Mouse (Mus musculus): ENCODE measurements around the gene Nploc4. TPM values are rescaled to one million over a fixed set of nuclear protein-coding genes. Genes with fewer than 3 reads are reported as not detected.
"Not testable (repeated sequence)": the region's sequence is repeated elsewhere in the genome, so short reads cannot be mapped to it uniquely, and the experiment has no call there.

The Nploc4 gene
- polyA plus RNA-seq, 1 experiment from 2014 or later = 51.8 TPM

DNA sequence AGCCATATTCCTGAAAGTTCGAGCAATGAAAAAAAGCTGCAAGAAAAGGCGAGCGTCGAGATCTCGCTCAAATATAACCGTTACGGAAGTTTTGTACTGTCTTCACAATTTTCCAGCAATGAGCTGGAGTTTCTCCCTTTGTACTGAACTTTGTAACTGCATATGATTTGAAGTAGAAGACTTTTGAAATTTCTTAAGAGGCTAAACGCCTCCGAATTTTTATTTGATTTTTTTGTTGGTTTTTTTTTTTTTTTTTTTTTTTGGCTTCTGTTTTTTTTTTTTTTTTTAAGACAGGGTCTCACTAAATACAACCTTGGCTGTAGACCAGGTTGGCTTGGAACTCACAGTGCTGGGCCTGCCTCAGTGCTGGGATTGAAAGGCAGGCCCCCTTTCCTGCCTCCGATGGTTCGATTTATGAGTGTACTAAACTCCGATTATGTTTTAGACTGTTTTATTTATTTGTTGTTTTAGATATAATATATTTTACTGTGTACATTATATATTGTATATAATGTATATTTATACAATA, 413 bp upstream of the Nploc4 start:
- Histone ChIP-seq H3K27me3 (no peaks in the 10 kb centered on the region), H3K9ac (replicated peaks) (peak overlapping the region; percentile 99), H3K36me3 (peaks cover 16% of the 10 kb centered on the region), H3K4me1 (peaks cover 13% of the 10 kb centered on the region), H3K4me2 (replicated peaks) (peak overlapping the region; percentile 86), H3K9me3 (no peaks in the 10 kb centered on the region), H3K4me3 (peak overlapping the region; percentile 99), H3K27ac (replicated peaks) (0 out of 2 replicates have a peak overlapping the region, but pooled peaks have one; percentile 83)
- 29% methylated on average over 12 of the region's 12 CpGs for WGBS
- no peak for ATAC-seq (ENCODE audit: low FRiP score, low read depth)

DNA sequence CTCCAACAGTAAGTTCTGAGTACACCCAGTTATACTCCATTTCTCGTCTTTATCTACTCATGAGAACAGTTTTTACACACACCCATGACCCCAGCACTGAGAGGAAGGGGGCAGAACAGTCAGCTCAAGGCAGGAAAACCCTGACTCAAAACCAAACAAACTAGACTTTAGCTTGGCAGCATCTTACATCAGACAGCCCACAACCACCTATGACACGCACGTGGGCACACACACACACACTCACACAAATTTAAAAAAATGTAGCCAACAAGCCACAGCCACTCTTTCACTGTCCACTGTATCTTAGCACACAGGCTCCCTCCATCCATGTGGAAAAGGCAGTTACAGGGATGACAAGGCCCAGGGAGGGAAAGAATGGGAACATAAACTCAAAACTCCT, 10.8 kb downstream of the Nploc4 start:
- Histone ChIP-seq H3K27me3 (no peaks in the 10 kb centered on the region), H3K9me3 (no peaks in the 10 kb centered on the region), H3K27ac (replicated peaks) (no peak overlapping the region), H3K9ac (replicated peaks) (no peak overlapping the region), H3K36me3 (peaks cover 74% of the 10 kb centered on the region), H3K4me2 (replicated peaks) (no peak overlapping the region), H3K4me3 (no peak overlapping the region), H3K4me1 (no peaks in the 10 kb centered on the region)
- no peak for ATAC-seq (ENCODE audit: low FRiP score, low read depth)
- 96% methylated on average over 3 of the region's 3 CpGs for WGBS

DNA sequence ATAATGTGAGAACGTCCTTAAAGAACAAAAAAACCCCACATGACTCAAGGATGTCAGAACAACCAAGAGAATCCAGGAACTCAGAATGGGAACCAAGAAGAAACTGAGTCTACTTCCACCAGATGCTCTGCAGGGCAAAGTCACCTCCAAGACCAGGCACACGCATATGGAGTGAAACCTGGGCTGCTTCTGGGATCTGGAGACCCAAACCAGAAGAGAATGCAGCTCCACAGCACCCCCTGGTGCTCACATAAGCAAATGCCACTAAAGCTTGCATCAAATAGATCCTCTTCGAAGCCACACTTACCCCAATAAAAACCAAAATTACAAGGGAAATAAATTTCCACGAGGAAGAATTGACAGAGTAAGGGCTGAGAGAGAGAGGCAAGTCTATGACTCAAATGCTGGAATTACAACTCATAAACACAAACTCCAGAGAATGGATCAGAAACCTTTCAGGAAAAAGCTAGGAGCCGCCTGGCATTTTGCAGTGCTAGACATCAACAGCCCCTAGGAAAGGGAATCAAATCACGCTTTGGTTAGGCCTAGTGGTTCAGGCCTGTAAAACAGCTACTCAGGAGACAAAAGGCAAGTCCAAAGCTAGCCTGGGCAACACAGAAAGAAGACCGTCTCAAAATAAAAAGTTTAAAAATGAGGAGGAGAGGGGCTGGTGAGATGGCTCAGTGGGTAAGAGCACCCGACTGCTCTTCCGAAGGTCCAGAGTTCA, 13.8 kb downstream of the Nploc4 start:
- Histone ChIP-seq H3K27ac (replicated peaks) (no peak overlapping the region), H3K4me3 (no peak overlapping the region), H3K4me2 (replicated peaks) (no peak overlapping the region), H3K9me3 (no peaks in the 10 kb centered on the region), H3K27me3 (no peaks in the 10 kb centered on the region), H3K4me1 (no peaks in the 10 kb centered on the region), H3K36me3 (peaks cover 84% of the 10 kb centered on the region), H3K9ac (replicated peaks) (no peak overlapping the region)
- no peak for ATAC-seq (ENCODE audit: low FRiP score, low read depth)
- WGBS = 77% methylated on average over 9 of the region's 9 CpGs

DNA sequence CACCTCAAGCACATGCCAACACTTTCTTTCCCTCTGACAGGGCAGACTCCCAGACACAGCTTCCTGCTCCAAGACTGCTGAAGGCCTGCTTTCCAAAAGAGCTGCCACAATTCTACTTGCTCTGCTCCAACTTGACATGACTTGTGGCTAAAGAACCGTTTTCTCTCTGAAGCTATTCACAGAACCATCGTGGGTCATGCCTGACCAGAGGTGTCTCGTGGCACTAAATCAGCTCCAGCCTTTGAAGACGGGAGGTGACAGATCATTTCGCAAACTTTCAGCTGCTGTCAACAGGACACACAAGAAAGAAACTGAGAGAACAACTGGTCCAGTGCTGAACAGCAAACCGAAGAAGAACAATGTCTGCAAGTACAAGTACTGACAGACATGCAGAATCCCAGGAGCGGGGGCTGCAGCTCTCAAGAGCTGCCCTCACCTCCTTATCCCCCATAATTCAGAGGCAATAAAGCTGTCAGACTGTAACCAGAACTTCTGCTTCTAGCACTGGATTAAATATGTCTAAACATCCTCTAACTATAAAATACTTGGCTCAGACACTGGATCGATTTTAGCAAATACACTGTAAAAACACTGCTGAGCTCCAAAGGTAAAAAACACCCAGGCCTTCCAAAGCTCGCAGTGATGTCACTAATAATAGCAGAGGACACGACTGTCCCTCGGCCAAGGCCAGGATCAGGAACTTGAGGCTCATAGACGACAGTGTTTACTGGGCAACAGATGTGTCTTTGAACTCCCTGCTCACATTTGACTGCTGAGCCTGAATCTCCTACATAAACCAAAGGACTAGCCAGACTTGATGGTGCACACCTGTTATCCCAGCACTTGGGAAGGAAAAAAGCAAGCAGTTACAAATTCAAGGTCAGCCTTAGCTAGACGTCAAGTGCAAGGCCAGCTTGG, 14.6 kb downstream of the Nploc4 start:
- ATAC-seq (ENCODE audit: low FRiP score, low read depth) = no peak
- Histone ChIP-seq H3K27me3 (no peaks in the 10 kb centered on the region), H3K36me3 (peaks cover 84% of the 10 kb centered on the region), H3K27ac (replicated peaks) (no peak overlapping the region), H3K4me1 (no peaks in the 10 kb centered on the region), H3K9ac (replicated peaks) (no peak overlapping the region), H3K9me3 (no peaks in the 10 kb centered on the region), H3K4me3 (no peak overlapping the region), H3K4me2 (replicated peaks) (no peak overlapping the region)
- 93% methylated on average over 13 of the region's 13 CpGs for WGBS

DNA sequence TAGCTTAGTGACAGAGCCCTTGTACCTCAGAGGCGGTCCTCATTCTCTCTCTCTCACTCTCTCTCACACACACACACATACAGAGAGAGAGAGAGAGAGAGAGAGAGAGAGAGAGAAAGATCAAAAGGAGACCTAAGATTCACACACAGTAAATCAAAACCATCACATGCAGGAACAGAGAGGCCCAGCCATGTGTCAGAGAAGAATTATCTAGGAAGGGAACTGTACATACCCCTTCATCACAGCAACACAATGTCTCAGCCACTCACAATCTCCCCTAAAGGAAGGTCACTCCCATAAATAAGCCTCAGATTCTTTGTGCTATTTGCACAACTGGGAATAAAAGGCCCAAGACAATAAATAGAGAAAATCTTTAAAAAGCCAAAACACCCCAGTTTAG, 18.9 kb downstream of the Nploc4 start:
- no peaks in the 10 kb centered on the region for H3K9me3 ChIP-seq
- ATAC-seq (ENCODE audit: low FRiP score, low read depth) = no peak
- no peak overlapping the region for H3K27ac ChIP-seq (replicated peaks)
- H3K9ac ChIP-seq (replicated peaks) = no peak overlapping the region
- H3K4me2 ChIP-seq (replicated peaks) = no peak overlapping the region
- H3K36me3 ChIP-seq = peaks cover 90% of the 10 kb centered on the region
- H3K4me1 ChIP-seq = no peaks in the 10 kb centered on the region
- WGBS = 94% methylated on average over 1 of the region's 1 CpGs
- H3K27me3 ChIP-seq = no peaks in the 10 kb centered on the region
- no peak overlapping the region for H3K4me3 ChIP-seq

DNA sequence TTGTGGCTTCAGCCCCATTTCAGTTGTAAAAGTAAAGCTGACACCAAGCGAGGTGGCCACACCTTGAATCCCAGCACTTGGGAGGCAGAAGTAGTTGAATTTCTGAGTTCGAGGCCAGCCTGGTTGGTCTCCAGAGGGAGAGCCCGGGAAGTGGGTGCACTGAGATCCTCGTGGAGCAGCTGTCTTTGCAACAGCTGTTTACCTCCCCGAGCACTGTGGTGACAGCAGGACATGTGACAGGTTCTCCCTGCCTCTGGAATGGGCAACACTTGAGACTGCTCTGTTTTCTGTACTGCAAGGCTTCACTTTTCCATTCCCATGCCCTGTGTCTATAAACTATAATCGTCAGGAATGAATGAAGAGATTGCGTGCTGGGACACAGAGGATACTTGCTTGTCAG, 19.7 kb downstream of the Nploc4 start:
- Histone ChIP-seq H3K9ac (replicated peaks) (no peak overlapping the region), H3K27ac (replicated peaks) (no peak overlapping the region), H3K27me3 (no peaks in the 10 kb centered on the region), H3K4me3 (no peak overlapping the region), H3K4me1 (no peaks in the 10 kb centered on the region), H3K36me3 (peaks cover 92% of the 10 kb centered on the region), H3K9me3 (no peaks in the 10 kb centered on the region), H3K4me2 (replicated peaks) (no peak overlapping the region)
- no peak for ATAC-seq (ENCODE audit: low FRiP score, low read depth)
- WGBS = 95% methylated on average over 7 of the region's 7 CpGs

DNA sequence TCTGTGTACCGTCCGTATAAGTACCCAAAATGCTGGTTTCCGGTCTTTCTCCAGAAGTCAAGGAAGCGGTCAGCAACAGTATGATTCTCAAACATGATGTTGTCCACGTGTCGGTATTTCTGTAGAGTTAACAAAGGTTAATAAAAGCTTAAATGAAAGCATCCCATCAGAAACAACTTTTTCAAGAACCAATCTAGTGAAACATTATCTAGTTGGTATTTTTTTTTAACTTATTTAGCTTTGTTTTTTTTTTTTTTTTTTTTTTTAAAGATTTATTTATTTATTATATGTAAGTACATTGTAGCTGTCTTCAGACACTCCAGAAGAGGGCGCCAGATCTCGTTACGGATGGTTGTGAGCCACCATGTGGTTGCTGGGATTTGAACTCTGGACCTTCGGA, 23.9 kb downstream of the Nploc4 start:
- not testable (repeated sequence) for H3K27ac ChIP-seq (replicated peaks); H3K4me3 ChIP-seq; H3K27me3 ChIP-seq; H3K9me3 ChIP-seq; ATAC-seq (ENCODE audit: low FRiP score, low read depth); H3K4me2 ChIP-seq (replicated peaks); H3K4me1 ChIP-seq; H3K9ac ChIP-seq (replicated peaks)
- peaks cover 94% of the 10 kb centered on the region for H3K36me3 ChIP-seq
- 95% methylated on average over 8 of the region's 10 CpGs for WGBS

DNA sequence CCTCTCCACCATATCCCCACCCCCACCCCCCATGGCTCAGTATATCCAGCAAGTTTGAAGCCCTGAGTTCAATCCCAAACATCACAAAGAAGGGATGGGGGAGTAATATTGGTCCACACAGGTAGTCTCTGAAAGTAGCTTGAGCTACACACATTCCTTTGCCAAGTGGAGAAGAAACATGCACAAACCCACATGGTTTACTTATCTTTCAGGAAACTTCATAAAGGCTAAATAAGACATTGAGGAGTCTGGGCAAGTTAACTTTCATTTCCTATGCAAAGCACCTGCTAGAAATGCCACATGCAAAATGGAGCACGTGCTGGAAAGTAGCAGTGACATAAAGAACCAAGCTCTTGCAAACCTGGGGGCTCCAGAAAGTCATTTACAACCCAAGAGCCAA, 31.1 kb downstream of the Nploc4 start:
- H3K27ac ChIP-seq (replicated peaks) = no peak overlapping the region
- ATAC-seq (ENCODE audit: low FRiP score, low read depth) = no peak
- no peak overlapping the region for H3K9ac ChIP-seq (replicated peaks)
- H3K4me3 ChIP-seq = no peak overlapping the region
- 88% methylated on average over 1 of the region's 1 CpGs for WGBS
- no peaks in the 10 kb centered on the region for H3K9me3 ChIP-seq
- no peaks in the 10 kb centered on the region for H3K4me1 ChIP-seq
- no peaks in the 10 kb centered on the region for H3K27me3 ChIP-seq
- H3K36me3 ChIP-seq = peaks cover 94% of the 10 kb centered on the region
- no peak overlapping the region for H3K4me2 ChIP-seq (replicated peaks)

DNA sequence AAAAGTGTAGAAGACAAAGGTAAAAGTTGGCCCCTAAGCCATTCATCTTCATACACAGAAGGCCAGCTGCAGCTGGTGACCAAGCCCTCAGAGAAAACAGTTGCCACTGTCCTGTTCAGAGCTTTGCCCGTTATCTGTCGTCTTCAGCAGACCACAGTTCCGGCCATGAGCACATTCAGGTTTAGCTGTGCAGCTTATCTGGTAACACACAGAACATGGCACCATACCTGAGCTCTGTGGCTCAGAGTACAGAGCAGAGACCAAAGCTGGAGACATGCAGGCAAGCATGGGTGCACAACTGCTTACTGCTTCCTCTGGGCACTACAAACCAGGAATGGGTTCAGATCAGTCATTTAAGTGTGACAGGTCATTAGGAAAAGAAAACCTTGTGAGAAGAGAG, 31.6 kb downstream of the Nploc4 start:
- Histone ChIP-seq H3K36me3 (peaks cover 94% of the 10 kb centered on the region), H3K4me3 (no peak overlapping the region), H3K27me3 (no peaks in the 10 kb centered on the region), H3K27ac (replicated peaks) (no peak overlapping the region), H3K9me3 (no peaks in the 10 kb centered on the region), H3K4me2 (replicated peaks) (no peak overlapping the region), H3K4me1 (no peaks in the 10 kb centered on the region), H3K9ac (replicated peaks) (no peak overlapping the region)
- no peak for ATAC-seq (ENCODE audit: low FRiP score, low read depth)
- WGBS = 96% methylated on average over 3 of the region's 3 CpGs

DNA sequence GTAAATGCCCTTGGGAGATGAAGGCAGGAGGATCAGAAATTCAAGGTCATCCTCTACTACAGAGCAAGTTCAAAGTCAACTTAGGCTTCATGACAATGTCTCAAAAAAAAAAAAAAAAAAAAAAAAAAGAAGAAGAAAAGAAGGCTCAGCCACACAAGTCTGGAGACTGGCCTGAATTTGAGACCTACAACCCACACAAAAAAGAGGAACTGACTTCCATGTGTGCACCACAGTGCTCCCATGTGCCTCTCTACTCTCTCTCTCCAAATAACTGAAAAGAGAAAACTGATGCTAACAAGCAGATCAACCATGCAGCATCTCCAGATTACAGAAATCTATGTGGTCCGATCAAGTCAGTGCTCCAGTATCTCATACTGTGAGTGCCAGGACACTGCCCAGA, 32.7 kb downstream of the Nploc4 start:
- WGBS = 93% methylated on average over 1 of the region's 1 CpGs

DNA sequence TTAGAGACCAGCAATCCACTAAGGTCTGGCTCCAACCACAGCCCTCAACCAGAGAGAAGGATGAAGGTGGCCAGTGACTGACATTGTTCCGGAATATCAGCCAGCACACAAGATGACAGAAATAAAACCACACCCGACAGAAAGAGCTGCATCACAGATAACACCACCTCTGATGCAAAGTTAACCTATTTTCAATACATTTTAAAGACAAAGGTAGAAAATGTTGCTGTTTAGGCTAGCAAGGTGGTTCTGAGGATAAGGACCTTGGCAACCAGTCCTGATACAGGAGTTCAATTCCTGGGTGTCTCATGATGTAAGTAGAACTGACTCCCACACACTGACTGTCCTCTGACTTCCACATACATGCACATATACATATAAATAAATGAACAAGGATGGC, 38.2 kb downstream of the Nploc4 start:
- Histone ChIP-seq H3K27ac (replicated peaks) (no peak overlapping the region), H3K4me2 (replicated peaks) (no peak overlapping the region), H3K27me3 (no peaks in the 10 kb centered on the region), H3K9ac (replicated peaks) (no peak overlapping the region), H3K36me3 (peaks cover 73% of the 10 kb centered on the region), H3K4me1 (no peaks in the 10 kb centered on the region), H3K4me3 (no peak overlapping the region), H3K9me3 (no peaks in the 10 kb centered on the region)
- ATAC-seq (ENCODE audit: low FRiP score, low read depth) = no peak
- WGBS = 95% methylated on average over 2 of the region's 2 CpGs

More for the DNA sequence above, 32.7 kb downstream of the Nploc4 start:
- H3K4me1 ChIP-seq = no peaks in the 10 kb centered on the region
- no peak overlapping the region for H3K4me2 ChIP-seq (replicated peaks)
- H3K36me3 ChIP-seq = peaks cover 94% of the 10 kb centered on the region
- H3K27ac ChIP-seq (replicated peaks) = no peak overlapping the region
- no peak for ATAC-seq (ENCODE audit: low FRiP score, low read depth)
- no peaks in the 10 kb centered on the region for H3K9me3 ChIP-seq
- no peaks in the 10 kb centered on the region for H3K27me3 ChIP-seq
- no peak overlapping the region for H3K9ac ChIP-seq (replicated peaks)
- H3K4me3 ChIP-seq = no peak overlapping the region

DNA sequence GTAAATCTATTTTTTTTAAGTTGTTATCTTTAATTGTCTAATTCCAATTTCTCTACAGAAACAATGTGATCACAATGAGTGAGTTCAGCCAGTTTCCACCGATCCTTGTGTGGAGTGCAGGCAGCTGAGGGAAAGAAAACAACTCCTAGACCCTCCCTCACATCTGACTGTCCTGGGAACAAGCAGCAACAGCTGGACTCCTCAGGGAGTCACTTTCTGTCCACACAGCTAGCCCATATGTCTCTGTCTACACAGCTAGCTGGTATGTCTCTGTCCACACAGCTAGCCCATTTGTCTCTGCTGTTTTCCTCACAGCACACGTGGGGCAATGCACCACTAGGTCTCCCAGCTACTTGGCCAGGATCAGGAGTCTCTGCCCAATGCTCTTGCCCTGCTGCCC, 39.9 kb downstream of the Nploc4 start:
- Histone ChIP-seq H3K36me3 (peaks cover 71% of the 10 kb centered on the region), H3K4me1 (no peaks in the 10 kb centered on the region), H3K4me2 (replicated peaks) (no peak overlapping the region), H3K4me3 (no peak overlapping the region), H3K27ac (replicated peaks) (no peak overlapping the region), H3K27me3 (no peaks in the 10 kb centered on the region), H3K9ac (replicated peaks) (no peak overlapping the region), H3K9me3 (no peaks in the 10 kb centered on the region)
- no peak for ATAC-seq (ENCODE audit: low FRiP score, low read depth)
- WGBS = 84% methylated on average over 2 of the region's 2 CpGs
